Mouse (Mus musculus) megakaryocyte progenitor cell, adult 5-6 weeks (primary cell): ENCODE measurements at regions not wholly inside any gene's neighbourhood (a gene's known extent, or its start where the extent isn't known, plus 50 kb on each side); places are given as distances from the start of the nearest gene placed in this dataset.

Source experiments
- ATAC-seq: replicated peaks from 2 replicates; pipeline ENCODE4 v1.8.0; 2016; ENCODE audit warnings: mild to moderate bottlenecking, moderate TSS enrichment, inconsistent platforms; ENCODE audit not compliant: poor library complexity

GRCm38 (mm10) chr15:69632306-69632705 lies 3131.6 kb upstream of the Lrrc6 start:
- no peak for ATAC-seq

- 0 out of 2 replicates have a peak, but pooled peaks have one; percentile 34 for ATAC-seq
Measured at GRCm38 (mm10) chr15:69617998-69618397, 3117.3 kb upstream of the Lrrc6 start.

- peak; percentile 88 for ATAC-seq
Measured at GRCm38 (mm10) chr15:69614048-69614447, 3113.3 kb upstream of the Lrrc6 start.

- no peak for ATAC-seq
Measured at GRCm38 (mm10) chr15:69591219-69592006, 3090.7 kb upstream of the Lrrc6 start.

- ATAC-seq: no peak
Measured at GRCm38 (mm10) chr15:69588084-69588483, 3087.4 kb upstream of the Lrrc6 start.

GRCm38 (mm10) chr15:69576742-69577141 lies 3076.0 kb upstream of the Lrrc6 start:
- no peak for ATAC-seq

GRCm38 (mm10) chr15:69575611-69576153 lies 3075.0 kb upstream of the Lrrc6 start:
- peak; percentile 90 for ATAC-seq

GRCm38 (mm10) chr15:69554171-69554570 lies 3053.5 kb upstream of the Lrrc6 start:
- ATAC-seq: no peak

GRCm38 (mm10) chr15:69552062-69552628 lies 3051.4 kb upstream of the Lrrc6 start:
- no peak for ATAC-seq

- ATAC-seq: no peak
Measured at GRCm38 (mm10) chr15:69551012-69551411, 3050.3 kb upstream of the Lrrc6 start.

- no peak for ATAC-seq
Measured at GRCm38 (mm10) chr15:69526441-69527094, 3025.9 kb upstream of the Lrrc6 start.

- no peak for ATAC-seq
Measured at GRCm38 (mm10) chr15:69484421-69485074, 2983.8 kb upstream of the Lrrc6 start.

- ATAC-seq: peak; percentile 66
Measured at GRCm38 (mm10) chr15:69483096-69483495, 2982.4 kb upstream of the Lrrc6 start.

- peak; percentile 9; the same call in 1 of the 2 replicates for ATAC-seq
Measured at GRCm38 (mm10) chr15:69481087-69481486, 2980.4 kb upstream of the Lrrc6 start.

GRCm38 (mm10) chr15:69477050-69477449 lies 2976.3 kb upstream of the Lrrc6 start:
- ATAC-seq: peak; percentile 80

- no peak for ATAC-seq
Measured at GRCm38 (mm10) chr15:69469566-69469965, 2968.9 kb upstream of the Lrrc6 start.

- ATAC-seq: no peak
Measured at GRCm38 (mm10) chr15:69460581-69461194, 2960.0 kb upstream of the Lrrc6 start.

- ATAC-seq: no peak
Measured at GRCm38 (mm10) chr15:69457473-69457872, 2956.8 kb upstream of the Lrrc6 start.

GRCm38 (mm10) chr15:69456191-69456770 lies 2955.6 kb upstream of the Lrrc6 start:
- no peak for ATAC-seq

GRCm38 (mm10) chr15:69441008-69441407 lies 2940.3 kb upstream of the Lrrc6 start:
- ATAC-seq: no peak
